Mouse (Mus musculus) CH12.LX (cell line): Measurements from ENCODE around the gene Arpc5l.

ENCODE experiments used
- CTCF ChIP-seq, 2 experiments: IDR thresholded peaks in 1 of 2; conservative IDR thresholded peaks in 1 of 2; 2 replicates each; pipeline ENCODE4 v1.5.1; 2011 to 2012; ENCODE audit warnings: low read depth in 2 of 2, low read length in 2 of 2, improper control_type of control experiment in 1 of 2, inconsistent platforms in 1 of 2, mild to moderate bottlenecking in 1 of 2, moderate library complexity in 1 of 2
- EP300 ChIP-seq: IDR thresholded peaks from 2 replicates; pipeline ENCODE4 v1.6.1; 2011; ENCODE audit warnings: low read length, improper control_type of control experiment
- ETS1 ChIP-seq: conservative IDR thresholded peaks from 2 replicates; pipeline ENCODE4 v1.6.1; 2012; ENCODE audit warnings: low read depth, mild to moderate bottlenecking, inconsistent platforms, low read length, improper control_type of control experiment, moderate library complexity
- MXI1 ChIP-seq: IDR thresholded peaks from 2 replicates; pipeline ENCODE4 v1.6.1; 2011; ENCODE audit warnings: mild to moderate bottlenecking, low read depth, low read length, improper control_type of control experiment
- POLR2A ChIP-seq: IDR thresholded peaks from 2 replicates; pipeline ENCODE4 v1.6.1; 2011; ENCODE audit warnings: low read depth, mild to moderate bottlenecking, improper control_type of control experiment, low read length
- SIN3A ChIP-seq: IDR thresholded peaks from 2 replicates; pipeline ENCODE4 v1.6.1; 2012; ENCODE audit warnings: low read length, improper control_type of control experiment, inconsistent platforms
- TBP ChIP-seq: conservative IDR thresholded peaks from 2 replicates; pipeline ENCODE4 v1.6.1; 2011; ENCODE audit warnings: low read depth, low read length, improper control_type of control experiment
- TCF12 ChIP-seq: IDR thresholded peaks from 2 replicates; pipeline ENCODE4 v1.6.1; 2014; ENCODE audit warnings: low read depth, mild to moderate bottlenecking, inconsistent platforms, low read length, improper control_type of control experiment
- USF1 ChIP-seq: IDR thresholded peaks from 2 replicates; pipeline ENCODE4 v1.6.1; 2014; ENCODE audit warnings: low read depth, mild to moderate bottlenecking, inconsistent platforms, low read length, improper control_type of control experiment
- USF2 ChIP-seq: conservative IDR thresholded peaks from 2 replicates; pipeline ENCODE4 v1.6.1; 2011; ENCODE audit warnings: low read depth, low read length, improper control_type of control experiment
- ZC3H11A ChIP-seq: IDR thresholded peaks from 2 replicates; pipeline ENCODE4 v1.6.1; 2012; ENCODE audit warnings: low read depth, mild to moderate bottlenecking, inconsistent platforms, low read length, improper control_type of control experiment

GRCm38 (mm10) chr2:39003106-39003505, 2.0 kb upstream of the Arpc5l start:
- no peak for TF ChIP-seq MXI1
- no peak for TF ChIP-seq CTCF (conservative IDR thresholded peaks at IDR 0.05 in 1 of 2, IDR thresholded peaks at IDR 0.05 in 1 of 2; ENCODE audit: low read depth in 2 of 2, low read length in 2 of 2)
- no peak for TF ChIP-seq TCF12
- TF ChIP-seq EP300: no peak
- no peak for TF ChIP-seq USF1
- no peak for TF ChIP-seq TBP
- TF ChIP-seq POLR2A: no peak
- TF ChIP-seq USF2: no peak
- TF ChIP-seq SIN3A: no peak
- TF ChIP-seq ZC3H11A: no peak
- no peak for TF ChIP-seq ETS1
